Mouse (Mus musculus) frontal cortex, adult (tissue): ENCODE data around the gene Lins1.

Experiments used
- ATAC-seq: cut with Nextera tagmentation; 2 replicates; pipeline ENCODE4 v1.9.2; 2017; ENCODE audit warnings: mild to moderate bottlenecking, moderate library complexity, mixed read lengths; ENCODE audit not compliant: low TSS enrichment

Gene Lins1

GRCm38 (mm10) chr7:66689620-66690360 lies at the start of gene Lins1:
Lins1 (plus strand) TSS chr7:66689889.
- peak; percentile 100 for ATAC-seq

DNA sequence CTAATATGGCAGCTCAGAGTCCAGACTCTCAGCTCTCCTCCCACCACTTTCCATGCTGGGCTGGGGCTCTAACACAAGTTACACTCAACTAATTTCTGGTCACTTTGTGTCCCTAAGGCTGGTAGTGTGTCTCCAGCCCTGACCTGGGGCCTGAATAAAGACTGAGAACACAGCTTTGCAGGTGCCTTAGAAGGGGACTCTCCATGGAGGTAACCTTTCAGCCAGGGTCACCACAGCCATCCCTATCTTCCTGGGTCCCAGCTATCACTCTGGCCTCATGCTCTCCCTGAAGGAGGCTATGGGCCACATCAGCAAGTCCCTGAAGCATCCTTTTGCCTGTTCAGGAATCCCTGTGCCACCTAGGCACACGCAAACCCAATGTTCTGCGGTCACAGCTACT lies 44.0 kb upstream of the Lins1 start:
- ATAC-seq: no peak

DNA sequence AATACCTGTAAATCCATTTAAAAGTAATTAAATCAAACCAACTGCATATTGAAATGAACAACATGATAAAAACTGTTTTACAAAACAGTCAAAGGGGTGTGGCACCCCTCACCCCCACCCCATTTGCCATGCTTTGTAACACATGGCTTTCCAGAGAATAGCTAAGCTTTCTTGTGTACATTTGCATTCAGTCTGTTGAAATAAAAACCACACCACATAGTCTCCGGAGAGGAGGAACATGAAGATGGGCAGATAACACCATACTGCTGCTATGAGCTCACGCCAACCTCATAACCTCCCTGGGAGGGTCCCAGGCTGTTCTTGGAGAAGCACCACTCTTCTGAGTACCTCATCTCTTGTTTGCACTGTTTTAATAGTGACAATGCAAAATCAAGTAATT lies 40.5 kb upstream of the Lins1 start:
- no peak for ATAC-seq

- no peak for ATAC-seq
Measured at GRCm38 (mm10) chr7:66650883-66651282, 38.8 kb upstream of the Lins1 start.

DNA sequence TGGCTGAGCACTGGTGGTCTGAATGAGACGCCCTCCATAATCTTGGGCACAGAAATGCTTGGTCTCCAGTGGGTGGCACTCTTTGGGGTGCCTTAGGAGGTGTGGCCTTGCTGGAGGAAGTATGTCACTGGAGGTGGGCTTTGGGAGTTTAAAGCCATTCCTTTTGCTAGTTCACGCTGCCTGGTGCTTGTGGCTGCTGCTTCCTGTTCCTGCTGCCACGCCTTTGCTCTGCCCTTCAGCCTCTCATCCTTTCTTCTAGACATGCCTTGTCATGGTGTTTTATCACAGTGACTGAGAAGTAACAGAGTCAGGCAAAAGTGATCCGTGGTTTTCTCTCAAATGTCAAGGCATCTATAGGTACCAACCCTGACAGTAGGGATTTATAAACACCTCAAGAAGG lies 37.5 kb upstream of the Lins1 start:
- ATAC-seq: no peak

- ATAC-seq: no peak
Measured at GRCm38 (mm10) chr7:66653596-66653995, 36.1 kb upstream of the Lins1 start.

- no peak for ATAC-seq
Measured at GRCm38 (mm10) chr7:66655471-66655870, 34.2 kb upstream of the Lins1 start.

DNA sequence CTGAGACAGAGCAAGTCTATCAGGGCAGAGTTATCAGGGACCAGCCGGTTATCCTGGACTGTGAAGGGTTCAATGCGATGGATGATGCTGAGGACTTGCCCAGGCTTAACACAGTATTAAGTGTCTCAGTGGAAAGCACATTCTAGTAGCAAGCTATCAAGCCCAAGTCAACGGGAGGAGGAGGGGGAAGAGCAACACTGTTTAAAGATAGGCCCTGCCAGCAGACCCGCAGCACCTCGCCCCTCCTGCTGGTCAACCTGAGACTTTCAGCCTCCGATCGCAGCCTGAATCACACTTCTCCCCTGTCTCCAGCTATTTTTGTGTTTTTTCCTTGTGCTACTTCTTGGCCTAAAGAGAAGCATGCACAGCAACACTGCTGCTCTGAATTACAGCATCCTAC lies 29.4 kb upstream of the Lins1 start:
- ATAC-seq: peak; percentile 25; the same call in 1 of the 2 replicates

DNA sequence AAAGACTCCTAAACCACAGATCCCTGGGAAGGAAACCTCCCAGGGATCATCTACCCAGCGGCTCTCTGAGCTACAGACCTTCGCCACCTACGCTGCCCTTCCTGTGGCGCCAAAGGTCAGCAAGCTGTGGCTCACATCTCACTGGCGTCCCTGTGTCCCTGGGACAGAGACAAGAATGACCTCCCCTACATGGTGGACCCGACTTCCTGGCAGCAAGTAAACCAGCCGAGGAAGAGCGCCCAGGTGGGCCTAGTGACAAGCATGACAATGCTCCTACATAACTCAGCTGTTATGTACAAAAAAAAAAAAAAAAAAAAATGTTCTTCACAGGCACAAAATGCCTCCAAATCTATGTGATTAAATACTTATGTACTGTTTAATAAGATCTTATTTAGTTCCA lies 28.7 kb upstream of the Lins1 start:
- no peak for ATAC-seq

DNA sequence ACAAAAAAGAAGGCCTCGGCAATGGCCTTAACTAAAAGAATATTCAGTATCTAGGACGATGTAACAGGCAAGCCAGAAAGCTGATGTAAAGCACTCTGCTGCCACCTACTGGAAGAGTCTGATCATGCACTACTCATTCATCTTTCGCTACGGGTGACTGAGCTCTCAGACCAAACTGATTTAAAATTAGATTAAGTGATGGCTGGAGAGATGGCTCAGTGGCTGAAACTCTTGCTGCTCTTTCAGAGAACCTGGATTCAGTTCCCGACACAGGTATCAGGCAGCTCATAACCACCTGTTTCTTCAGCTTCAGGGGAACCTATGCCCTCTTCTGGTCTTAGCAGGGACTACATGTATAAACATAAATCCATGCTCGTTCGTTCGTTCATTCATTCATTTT lies 28.1 kb upstream of the Lins1 start:
- peak; percentile 70 for ATAC-seq

GRCm38 (mm10) chr7:66663548-66663947 lies 26.1 kb upstream of the Lins1 start:
- ATAC-seq: no peak

DNA sequence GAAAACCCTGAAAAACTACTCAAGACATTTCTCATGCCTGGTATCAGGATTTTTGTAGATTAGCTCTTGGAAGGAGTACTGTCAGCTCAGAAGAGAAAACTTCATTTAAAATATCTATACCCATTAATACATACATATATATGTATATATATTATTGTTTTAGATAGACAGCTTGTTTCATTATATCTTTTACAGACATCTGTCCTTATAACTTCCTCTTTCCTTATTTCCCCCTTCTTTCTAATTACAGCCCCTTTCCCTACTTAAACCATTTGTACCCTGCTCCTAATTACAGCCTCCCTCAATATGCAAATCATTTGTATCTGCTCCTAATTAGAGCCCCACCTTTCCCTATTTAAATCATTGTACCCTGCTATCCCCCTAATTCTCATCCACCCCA lies 22.6 kb upstream of the Lins1 start:
- no peak for ATAC-seq

GRCm38 (mm10) chr7:66675800-66676199 lies 13.9 kb upstream of the Lins1 start:
- ATAC-seq: no peak

- ATAC-seq: no peak
Measured at GRCm38 (mm10) chr7:66682119-66682863, 7.4 kb upstream of the Lins1 start.

- ATAC-seq: no peak
Measured at GRCm38 (mm10) chr7:66688721-66689120, 968 bp upstream of the Lins1 start.

DNA sequence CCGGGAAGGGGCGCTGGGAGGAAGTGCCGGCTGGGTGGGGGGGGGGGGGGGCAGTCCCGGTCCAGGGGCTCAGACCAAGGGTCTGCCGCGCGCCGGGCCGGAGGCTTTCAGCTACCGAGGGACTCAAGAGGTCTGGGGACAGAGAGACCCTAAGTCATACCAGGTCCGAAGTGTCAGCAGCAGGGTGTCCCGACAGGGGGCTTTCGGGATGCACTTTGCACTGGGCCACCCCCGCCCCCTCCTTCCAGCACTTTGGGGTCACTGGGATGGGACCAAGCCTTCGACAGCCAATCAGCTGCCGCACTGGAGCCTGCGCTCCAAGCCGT lies 432 bp upstream of the Lins1 start, which contains the start of gene Asb7:
Asb7 (minus strand) TSS at position 303 of the 326 bp plus-strand sequence.
- peak; percentile 87; the same call in 1 of the 2 replicates for ATAC-seq

- no peak for ATAC-seq
Measured at GRCm38 (mm10) chr7:66694467-66694866, 4.8 kb downstream of the Lins1 start.

- ATAC-seq: no peak
Measured at GRCm38 (mm10) chr7:66702721-66703120, 13.0 kb downstream of the Lins1 start.

GRCm38 (mm10) chr7:66704631-66705030 lies 14.9 kb downstream of the Lins1 start:
- ATAC-seq: no peak

DNA sequence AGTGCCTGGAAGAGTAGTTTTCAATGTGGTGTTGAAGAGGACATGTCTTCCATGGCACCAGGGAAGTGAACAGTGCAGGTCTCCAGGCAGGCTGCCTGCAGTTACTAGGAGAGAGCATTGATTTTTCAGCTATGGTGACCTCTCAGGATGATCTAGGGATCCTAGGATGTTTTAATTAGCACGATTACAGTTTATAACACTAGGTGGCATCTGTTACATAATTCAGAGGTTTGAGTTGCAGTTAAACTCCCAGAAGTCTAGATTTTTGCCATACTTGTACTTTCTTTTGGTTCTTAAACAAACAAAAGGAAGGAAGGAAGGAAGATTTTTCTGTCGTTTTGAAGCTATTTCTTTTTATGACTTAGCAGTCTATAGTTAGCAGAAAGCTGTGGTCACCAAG lies 21.5 kb downstream of the Lins1 start:
- no peak for ATAC-seq

- no peak for ATAC-seq
Measured at GRCm38 (mm10) chr7:66724514-66724913, 34.8 kb downstream of the Lins1 start.

DNA sequence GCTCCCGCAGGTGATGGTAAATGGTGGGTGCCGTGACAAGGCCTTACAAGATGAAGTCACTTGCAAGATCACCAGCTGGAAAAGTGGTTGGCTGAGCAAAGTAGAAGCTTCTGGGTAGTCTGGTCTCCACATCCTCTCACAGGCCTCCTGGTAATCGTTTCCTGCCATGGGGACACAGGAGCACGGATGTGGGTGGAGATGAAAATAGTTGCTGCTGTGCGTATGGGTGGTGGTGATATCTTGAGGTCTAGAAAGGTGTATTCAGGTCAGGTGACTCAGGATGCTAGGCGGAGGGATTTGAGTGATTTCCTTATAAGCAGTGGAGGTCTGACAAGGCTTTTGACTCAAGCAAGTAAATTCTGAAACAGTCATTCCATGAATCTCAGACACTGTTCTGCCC lies 35.3 kb downstream of the Lins1 start:
- ATAC-seq: no peak

DNA sequence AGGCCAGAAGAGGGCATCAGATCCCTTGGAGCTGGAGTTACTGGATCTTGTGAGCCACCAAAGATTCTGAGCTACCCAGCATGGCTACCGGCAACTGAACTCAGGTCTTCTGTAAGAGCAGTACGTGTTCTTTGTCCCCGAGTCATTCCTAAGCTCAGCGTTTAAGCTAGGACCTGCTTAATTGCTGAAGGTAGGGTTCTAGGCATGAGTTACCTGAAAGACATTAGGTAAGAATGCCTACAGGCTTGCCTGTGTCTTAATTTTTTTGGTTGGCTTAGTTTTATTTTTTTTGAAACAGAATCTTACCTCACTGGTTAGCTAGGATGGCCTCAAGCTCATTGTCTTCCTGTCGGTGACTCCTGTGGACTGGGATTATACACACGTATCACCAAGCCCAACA lies 38.4 kb downstream of the Lins1 start:
- no peak for ATAC-seq
